Mouse (Mus musculus) myocyte (in vitro differentiated cells): ENCODE data around the gene Tbce. TPM values are rescaled to one million over a fixed set of nuclear protein-coding genes. Genes with fewer than 3 reads are reported as not detected.

ENCODE experiments used
- H3K27me3 ChIP-seq: one replicate; pipeline ENCODE4 v1.6.1; 2011; ENCODE audit not compliant: control insufficient read depth, insufficient read depth, insufficient read length
- H3K36me3 ChIP-seq: one replicate; pipeline ENCODE4 v1.6.1; 2011; ENCODE audit not compliant: control insufficient read depth, insufficient read depth
- H3K4me2 ChIP-seq: one replicate; pipeline ENCODE4 v1.6.1; 2011; ENCODE audit warnings: low read depth, control low read depth
- H3K4me3 ChIP-seq: one replicate; pipeline ENCODE4 v1.5.1; 2011; ENCODE audit warnings: mild to moderate bottlenecking, control low read depth, moderate library complexity
- H3K79me2 ChIP-seq: one replicate; pipeline ENCODE4 v1.6.1; 2011; ENCODE audit not compliant: control insufficient read depth, insufficient read depth
- H3ac ChIP-seq: one replicate; pipeline ENCODE4 v1.6.1; 2011; ENCODE audit not compliant: control insufficient read depth, insufficient read length
- CEBPB ChIP-seq: IDR thresholded peaks from 2 replicates; pipeline ENCODE4 v1.6.1; 2011; ENCODE audit warnings: mild to moderate bottlenecking, moderate library complexity; ENCODE audit not compliant: poor library complexity, insufficient read depth, severe bottlenecking
- E2F4 ChIP-seq: IDR thresholded peaks from one replicate; pipeline ENCODE4 v1.6.1; 2011; ENCODE audit warnings: mild to moderate bottlenecking, control low read depth, moderate library complexity; ENCODE audit not compliant: insufficient read depth
- MAX ChIP-seq: IDR thresholded peaks from one replicate; pipeline ENCODE4 v1.6.1; 2011; ENCODE audit warnings: low read depth, mild to moderate bottlenecking, control low read depth
- MYOD1 ChIP-seq, 3 experiments: IDR thresholded peaks; one replicate each; pipeline ENCODE4 v1.6.1; 2011; ENCODE audit warnings: control low read depth in 2 of 3, low read depth in 2 of 3, mild to moderate bottlenecking in 2 of 3, moderate library complexity in 1 of 3; ENCODE audit not compliant: insufficient read length in 2 of 3, control insufficient read depth in 1 of 3
- MYOG ChIP-seq, 3 experiments: IDR thresholded peaks; one replicate each; pipeline ENCODE4 v1.6.1; 2011; ENCODE audit warnings: control low read depth in 2 of 3, low read depth in 2 of 3, mild to moderate bottlenecking in 2 of 3; ENCODE audit not compliant: insufficient read length in 2 of 3, control insufficient read depth in 1 of 3, insufficient read depth in 1 of 3
- POLR2A ChIP-seq: IDR thresholded peaks from one replicate; pipeline ENCODE4 v1.6.1; 2011; ENCODE audit warnings: low read depth, mild to moderate bottlenecking, control low read depth, moderate library complexity; ENCODE audit not compliant: insufficient read length
- POLR2AphosphoS2 ChIP-seq: IDR thresholded peaks from one replicate; pipeline ENCODE4 v1.6.1; 2011; ENCODE audit warnings: low read depth, control low read depth; ENCODE audit not compliant: insufficient read length
- REST ChIP-seq: IDR thresholded peaks from one replicate; pipeline ENCODE4 v1.6.1; 2011; ENCODE audit warnings: mild to moderate bottlenecking, control low read depth, moderate library complexity; ENCODE audit not compliant: insufficient read depth, insufficient read length
- SRF ChIP-seq: IDR thresholded peaks from one replicate; pipeline ENCODE4 v1.6.1; 2011; ENCODE audit warnings: low read depth; ENCODE audit not compliant: control insufficient read depth, insufficient read length
- TCF12 ChIP-seq: IDR thresholded peaks from one replicate; pipeline ENCODE4 v1.6.1; 2011; ENCODE audit warnings: mild to moderate bottlenecking, control low read depth; ENCODE audit not compliant: poor library complexity, insufficient read depth, severe bottlenecking
- TCF3 ChIP-seq: IDR thresholded peaks from one replicate; pipeline ENCODE4 v1.6.1; 2011; ENCODE audit warnings: low read depth, control low read depth; ENCODE audit not compliant: insufficient read length
- USF1 ChIP-seq: IDR thresholded peaks from one replicate; pipeline ENCODE4 v1.6.1; 2011; ENCODE audit warnings: low read depth, mild to moderate bottlenecking, control low read depth, moderate library complexity
- polyA plus RNA-seq: library from polyadenylated mRNA; unstranded; fragments of >200 nt; fragmentation: generic; extraction: Trizol; gene quantifications from one replicate; pipeline ENCODE4 v1.2.1, GENCODE M21; 2012; ENCODE audit warnings: missing spikeins

Gene Tbce
- polyA plus RNA-seq, 1 experiment, result 20.3 TPM

DNA sequence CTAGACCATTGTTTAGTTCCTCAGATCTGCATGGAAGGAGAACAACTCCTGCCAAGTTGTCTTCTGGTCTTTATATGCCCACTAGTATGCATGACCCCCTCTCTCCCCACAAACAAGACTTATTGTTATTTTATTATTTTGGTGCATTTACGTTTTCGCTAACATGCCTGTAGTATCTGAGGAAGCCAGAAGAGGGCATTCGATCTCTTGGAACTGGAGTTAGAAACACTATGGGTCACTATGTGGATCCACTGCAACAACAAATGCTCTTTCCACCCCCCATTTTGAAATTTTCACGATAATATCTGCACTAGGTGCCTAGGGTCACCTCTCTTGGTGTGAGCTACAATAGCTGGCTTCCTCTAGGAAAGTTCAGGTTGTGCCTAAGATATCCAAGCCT, 35.4 kb downstream of the Tbce start:
- peaks cover 54% of the 10 kb centered on the region for H3K36me3 ChIP-seq
- TF ChIP-seq TCF12, result no peak
- no peak for TF ChIP-seq POLR2A
- TF ChIP-seq MYOD1 (IDR thresholded peaks at IDR 0.05; ENCODE audit: control insufficient read depth in 1 of 3, insufficient read length in 2 of 3, low read depth in 2 of 3), result no peak
- TF ChIP-seq POLR2AphosphoS2, result no peak
- no peak for TF ChIP-seq USF1
- no peak for TF ChIP-seq TCF3
- no peak for TF ChIP-seq MYOG (IDR thresholded peaks at IDR 0.05; ENCODE audit: control insufficient read depth in 1 of 3, insufficient read depth in 1 of 3, insufficient read length in 2 of 3, low read depth in 2 of 3)
- TF ChIP-seq CEBPB, result no peak
- TF ChIP-seq SRF, result no peak
- TF ChIP-seq E2F4, result no peak
- no peak for TF ChIP-seq REST
- TF ChIP-seq MAX, result no peak
- no peak overlapping the region for H3ac ChIP-seq
- no peaks in the 10 kb centered on the region for H3K27me3 ChIP-seq
- H3K79me2 ChIP-seq, result no peaks in the 10 kb centered on the region
- H3K4me2 ChIP-seq, result no peak overlapping the region
- H3K4me3 ChIP-seq, result no peak overlapping the region

- H3K4me3 ChIP-seq, result no peak overlapping the region
- no peak for TF ChIP-seq TCF3
- no peak for TF ChIP-seq POLR2AphosphoS2
- TF ChIP-seq CEBPB, result no peak
- no peak for TF ChIP-seq MYOD1 (IDR thresholded peaks at IDR 0.05; ENCODE audit: control insufficient read depth in 1 of 3, insufficient read length in 2 of 3, low read depth in 2 of 3)
- TF ChIP-seq USF1, result no peak
- TF ChIP-seq SRF, result no peak
- no peak for TF ChIP-seq REST
- no peak for TF ChIP-seq E2F4
- no peak for TF ChIP-seq MAX
- no peak for TF ChIP-seq TCF12
- TF ChIP-seq MYOG (IDR thresholded peaks at IDR 0.05; ENCODE audit: control insufficient read depth in 1 of 3, insufficient read depth in 1 of 3, insufficient read length in 2 of 3, low read depth in 2 of 3), result no peak
- no peaks in the 10 kb centered on the region for H3K79me2 ChIP-seq
- H3K27me3 ChIP-seq, result no peaks in the 10 kb centered on the region
- no peak overlapping the region for H3K4me2 ChIP-seq
- H3ac ChIP-seq, result no peak overlapping the region
- H3K36me3 ChIP-seq, result peaks cover 61% of the 10 kb centered on the region
These were observed 36.7 kb downstream of the Tbce start for GRCm38 (mm10) chr13:14002706-14003105.

DNA sequence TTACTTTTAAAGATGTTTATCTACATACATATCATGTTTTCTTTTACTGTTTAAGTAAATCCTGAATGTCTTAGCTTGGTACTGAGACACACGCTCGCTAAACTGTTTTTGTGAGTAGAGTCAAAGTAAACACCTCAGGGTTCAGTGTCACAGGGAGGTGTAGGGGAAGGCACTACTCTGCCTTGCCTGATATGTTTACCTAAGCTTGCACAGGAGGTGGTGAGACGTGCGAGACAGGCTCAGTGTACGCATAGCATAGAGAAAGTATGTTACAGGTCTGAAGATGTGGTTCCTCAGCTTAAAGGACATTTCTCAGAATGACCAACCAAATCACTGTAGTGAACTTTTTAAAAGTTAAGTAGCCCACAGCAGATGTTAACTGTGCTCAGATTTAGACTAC, 42.0 kb downstream of the Tbce start:
- TF ChIP-seq TCF3, result no peak
- TF ChIP-seq CEBPB, result no peak
- TF ChIP-seq POLR2AphosphoS2, result peak; percentile 31
- Histone ChIP-seq H3ac (no peak overlapping the region), H3K4me2 (no peak overlapping the region), H3K79me2 (no peaks in the 10 kb centered on the region), H3K27me3 (no peaks in the 10 kb centered on the region), H3K4me3 (no peak overlapping the region), H3K36me3 (peaks cover 68% of the 10 kb centered on the region)

DNA sequence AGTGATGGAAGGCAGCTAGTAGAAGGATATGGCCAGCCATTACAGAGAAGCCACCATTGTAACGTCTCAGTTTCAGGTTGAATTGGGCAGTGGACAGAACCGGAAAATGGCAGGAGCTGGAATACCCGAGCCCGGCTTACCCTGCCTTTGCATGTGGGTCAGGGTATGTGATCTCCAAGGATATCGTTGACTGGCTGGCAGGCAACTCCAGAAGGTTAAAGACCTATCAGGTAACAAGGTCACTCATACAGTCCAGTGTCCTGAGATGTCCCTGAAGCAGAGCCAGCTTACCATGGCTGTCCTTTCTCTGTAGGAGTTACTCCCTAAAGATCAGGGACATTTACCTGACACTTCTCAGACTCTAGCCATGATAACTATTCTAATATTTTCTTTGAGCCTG, 44.4 kb downstream of the Tbce start:
- Histone ChIP-seq H3K36me3 (peaks cover 54% of the 10 kb centered on the region), H3K27me3 (no peaks in the 10 kb centered on the region), H3K4me2 (no peak overlapping the region), H3K79me2 (no peaks in the 10 kb centered on the region), H3ac (no peak overlapping the region), H3K4me3 (no peak overlapping the region)
- TF ChIP-seq SRF (no peak), MYOG (IDR thresholded peaks at IDR 0.05; ENCODE audit: control insufficient read depth in 1 of 3, insufficient read depth in 1 of 3, insufficient read length in 2 of 3, low read depth in 2 of 3) (no peak), MYOD1 (IDR thresholded peaks at IDR 0.05; ENCODE audit: control insufficient read depth in 1 of 3, insufficient read length in 2 of 3, low read depth in 2 of 3) (no peak), TCF12 (no peak), TCF3 (no peak), POLR2AphosphoS2 (no peak), MAX (no peak), E2F4 (no peak), POLR2A (no peak)

- H3ac ChIP-seq, result no peak overlapping the region
- H3K27me3 ChIP-seq, result no peaks in the 10 kb centered on the region
- no peak overlapping the region for H3K4me3 ChIP-seq
- no peak overlapping the region for H3K4me2 ChIP-seq
- TF ChIP-seq POLR2AphosphoS2 (no peak), CEBPB (no peak), REST (no peak), TCF12 (no peak), E2F4 (no peak), MAX (no peak), TCF3 (no peak), MYOG (IDR thresholded peaks at IDR 0.05; ENCODE audit: control insufficient read depth in 1 of 3, insufficient read depth in 1 of 3, insufficient read length in 2 of 3, low read depth in 2 of 3) (no peak), POLR2A (no peak), SRF (no peak)
- H3K79me2 ChIP-seq, result no peaks in the 10 kb centered on the region
- H3K36me3 ChIP-seq, result peaks cover 42% of the 10 kb centered on the region
These were observed 46.4 kb downstream of the Tbce start for GRCm38 (mm10) chr13:13993041-13993440.
